Comparison of ENCODE assay signal across 30 mouse cellular contexts in the genomic region with DNA sequence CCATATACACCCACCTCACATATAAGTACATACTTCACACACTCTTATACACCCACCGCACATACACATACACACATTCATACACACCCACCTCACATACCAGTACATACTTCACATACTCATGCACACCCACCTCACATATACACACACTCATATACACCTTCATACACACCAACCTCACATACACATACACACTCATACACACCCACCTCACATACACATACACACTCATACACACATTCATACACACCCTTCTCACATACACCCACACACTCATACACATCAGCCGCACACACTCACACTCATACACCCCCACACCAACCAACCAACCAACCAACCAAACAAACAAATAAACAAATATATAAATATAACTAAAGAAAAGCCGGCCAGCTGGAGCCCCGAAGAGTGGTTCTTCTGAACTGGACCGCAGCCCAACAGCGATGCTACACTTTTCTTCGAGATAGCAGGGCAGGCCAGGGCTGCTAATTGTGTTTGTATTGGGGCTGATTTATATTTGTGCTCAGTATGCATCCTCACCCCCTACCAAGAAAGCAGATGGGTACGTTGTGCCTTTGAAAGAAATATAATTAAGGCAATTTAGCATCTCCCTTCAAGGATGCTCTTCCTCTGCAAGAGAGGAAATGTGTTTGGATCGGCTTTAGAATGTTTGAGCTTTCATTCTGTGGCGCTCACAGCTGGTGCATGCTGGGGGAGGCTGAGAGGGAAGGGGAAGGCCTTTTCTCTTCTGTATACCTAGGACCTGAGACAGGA. TPM values are rescaled to one million over a fixed set of nuclear protein-coding genes. Genes with fewer than 3 reads are reported as not detected.
DNase-seq lines count a peak whose midpoint lies in the region; ATAC-seq and TF ChIP-seq lines count a peak whose summit lies in the region.
"Had no signal": no experiment of that assay in that cellular context is flagged by ENCODE, and none has a peak within 500 bp of the region (broad histone marks: within the 10 kb centered on the region; RNA-seq: fewer than 3 reads in every experiment).

No protein-coding gene starts in this region.

- H3K4me2 ChIP-seq in hindbrain, embryonic 13.5 days: no peak overlapping the region
- H3K4me2 ChIP-seq in hindbrain, embryonic 11.5 days (replicated peaks; ENCODE audit: low read depth, low read length): no peak overlapping the region
- no peak overlapping the region for H3K4me2 ChIP-seq in hindbrain, embryonic 16.5 days (ENCODE audit: low read length)
- H3K4me2 ChIP-seq: embryonic facial prominence, embryonic 13.5 days; heart, embryonic 15.5 days; liver, embryonic 12.5 days; midbrain, embryonic 13.5 days had no signal

- no peak for TF ChIP-seq CTCF in brain, embryonic 14.5 days (IDR thresholded peaks at IDR 0.05; ENCODE audit: borderline replicate concordance, extremely low read depth, insufficient read depth, insufficient read length)

- H3K9ac ChIP-seq in hindbrain, embryonic 13.5 days: no peak overlapping the region
- no peak overlapping the region for H3K9ac ChIP-seq in hindbrain, embryonic 11.5 days (ENCODE audit: low read depth, low read length)
- H3K9ac ChIP-seq in hindbrain, embryonic 16.5 days (ENCODE audit: low read depth, low read length): no peak overlapping the region
- H3K9ac ChIP-seq: embryonic facial prominence, embryonic 13.5 days; heart, embryonic 15.5 days; liver, embryonic 12.5 days; midbrain, embryonic 13.5 days had no signal

- peak overlapping the region; percentile 76 for H3K27ac ChIP-seq in hindbrain, embryonic 13.5 days
- no peak overlapping the region for H3K27ac ChIP-seq in hindbrain, embryonic 11.5 days (ENCODE audit: low read depth, low read length)
- H3K27ac ChIP-seq in hindbrain, embryonic 16.5 days (ENCODE audit: low read depth, low read length): 0 out of 2 replicates have a peak overlapping the region, but pooled peaks have one; percentile 29
- H3K27ac ChIP-seq: embryonic facial prominence, embryonic 13.5 days; heart, embryonic 10.5 days; heart, embryonic 15.5 days; liver, embryonic 12.5 days; macrophage; midbrain, embryonic 13.5 days had no signal

- no peak for DNase-seq in hindbrain, embryonic 11.5 days (ENCODE audit: low spot score)
- DNase-seq in R1 (ENCODE audit: low read depth, low spot score): peak; percentile 31
- DNase-seq in brain, embryonic 14.5 days (ENCODE audit: low read depth): peak; percentile 64
- no peak for DNase-seq in urinary bladder, postnatal 10 days (ENCODE audit: low spot score)
- DNase-seq in spleen, postnatal 4 days (ENCODE audit: low spot score in 2 of 2): no peak
- no peak for DNase-seq in retina, postnatal 1 day
- DNase-seq: adrenal gland, adult 8-10 months; cerebellum, adult 11 months; cerebellum, adult 9-10 months; cerebellum, postnatal 36 days; gastrocnemius, postnatal 25 days; heart, adult 11 months; kidney, adult 9 months; kidney, postnatal 10 days; layer of hippocampus, postnatal 36 days; left cerebral cortex, postnatal 4 days; lung, adult 18-20 months; right cerebral cortex, postnatal 25 days; spleen, adult 18-20 months had no signal

- WGBS in hindbrain, embryonic 13.5 days: 59% methylated on average over 10 of the region's 10 CpGs
- WGBS in hindbrain, embryonic 11.5 days: 76% methylated on average over 10 of the region's 10 CpGs
- WGBS in hindbrain, embryonic 16.5 days: 56% methylated on average over 10 of the region's 10 CpGs

- H3K27me3 ChIP-seq in hindbrain, embryonic 13.5 days: no peaks in the 10 kb centered on the region
- no peaks in the 10 kb centered on the region for H3K27me3 ChIP-seq in hindbrain, embryonic 11.5 days (ENCODE audit: control insufficient read depth, insufficient read depth, low read length)
- H3K27me3 ChIP-seq in hindbrain, embryonic 16.5 days (replicated peaks; ENCODE audit: control insufficient read depth, insufficient read depth, low read length): no peaks in the 10 kb centered on the region
- H3K27me3 ChIP-seq: CH12.LX; embryonic facial prominence, embryonic 13.5 days; heart, embryonic 15.5 days; liver, embryonic 12.5 days; midbrain, embryonic 13.5 days had no signal

- ATAC-seq in hindbrain, embryonic 13.5 days (ENCODE audit: low FRiP score): no peak
- ATAC-seq in hindbrain, embryonic 11.5 days (ENCODE audit: low FRiP score): no peak
- 0 out of 2 replicates have a peak, but pooled peaks have one; percentile 27 for ATAC-seq in hindbrain, embryonic 16.5 days
- ATAC-seq: intestine, postnatal 0 days; liver, embryonic 12.5 days; lung, postnatal 0 days; midbrain, embryonic 13.5 days had no signal

- TF ChIP-seq POLR2A in brain, embryonic 14.5 days (IDR thresholded peaks at IDR 0.05; ENCODE audit: borderline replicate concordance, extremely low read depth, insufficient read depth, insufficient read length, poor library complexity, severe bottlenecking): no peak

- H3K36me3 ChIP-seq in hindbrain, embryonic 13.5 days: no peaks in the 10 kb centered on the region
- H3K36me3 ChIP-seq in hindbrain, embryonic 11.5 days (ENCODE audit: control insufficient read depth, insufficient read depth, low read length): no peaks in the 10 kb centered on the region
- H3K36me3 ChIP-seq in hindbrain, embryonic 16.5 days (ENCODE audit: control insufficient read depth, insufficient read depth, low read length): no peaks in the 10 kb centered on the region
- H3K36me3 ChIP-seq: embryonic facial prominence, embryonic 13.5 days; heart, embryonic 10.5 days; heart, embryonic 15.5 days; liver, embryonic 12.5 days; midbrain, embryonic 13.5 days had no signal

- peaks cover 10% of the 10 kb centered on the region; the same call in 1 of the 2 replicates for H3K4me1 ChIP-seq in hindbrain, embryonic 13.5 days (replicated peaks)
- no peaks in the 10 kb centered on the region for H3K4me1 ChIP-seq in hindbrain, embryonic 11.5 days (replicated peaks; ENCODE audit: control insufficient read depth, insufficient read depth, low read length)
- no peaks in the 10 kb centered on the region for H3K4me1 ChIP-seq in hindbrain, embryonic 16.5 days (ENCODE audit: control insufficient read depth, insufficient read depth, low read depth, low read length)
- H3K4me1 ChIP-seq: liver, embryonic 12.5 days had no signal

- H3K4me3 ChIP-seq in hindbrain, embryonic 13.5 days: no peak overlapping the region
- no peak overlapping the region for H3K4me3 ChIP-seq in hindbrain, embryonic 11.5 days (ENCODE audit: low read depth, low read length)
- no peak overlapping the region for H3K4me3 ChIP-seq in hindbrain, embryonic 16.5 days (ENCODE audit: low read length)
- H3K4me3 ChIP-seq: embryonic facial prominence, embryonic 13.5 days; heart, embryonic 10.5 days; heart, embryonic 15.5 days; liver, embryonic 12.5 days; midbrain, embryonic 13.5 days had no signal

- no peaks in the 10 kb centered on the region for H3K9me3 ChIP-seq in hindbrain, embryonic 13.5 days
- H3K9me3 ChIP-seq in hindbrain, embryonic 11.5 days (ENCODE audit: control insufficient read depth, low read length): no peaks in the 10 kb centered on the region
- H3K9me3 ChIP-seq in hindbrain, embryonic 16.5 days (ENCODE audit: control insufficient read depth, low read length): no peaks in the 10 kb centered on the region
- H3K9me3 ChIP-seq: embryonic facial prominence, embryonic 13.5 days; heart, embryonic 10.5 days; heart, embryonic 15.5 days; liver, embryonic 12.5 days; midbrain, embryonic 13.5 days had no signal

RNA-seq across cellular contexts. Expression of a gene that starts 11.1 kb away (rescaled TPM):
- polyA plus RNA-seq in hindbrain, embryonic 13.5 days (2015; fragmentation: Nextera tagmentation; extraction: Ambion mirVana): 0.55 and 1.1 TPM in 2 replicates
- polyA plus RNA-seq in hindbrain, embryonic 11.5 days (2014; fragmentation: Nextera tagmentation; extraction: Ambion mirVana): 0.28 and 0.52 TPM in 2 replicates
- 0.15 and 0.45 TPM in 2 replicates for polyA plus RNA-seq in brain, embryonic 14.5 days (2012; rRNA removed)
- polyA plus RNA-seq in hindbrain, embryonic 16.5 days (2015; fragmentation: Nextera tagmentation; extraction: Ambion mirVana): 3.7 and 4.7 TPM in 2 replicates
- polyA plus RNA-seq: liver, embryonic 12.5 days; macrophage had no signal

RNA-seq across cellular contexts. Expression of a gene that starts 49.9 kb away (rescaled TPM):
- 0.09 and 0.10 TPM in 2 replicates for polyA plus RNA-seq in hindbrain, embryonic 13.5 days (2015; fragmentation: Nextera tagmentation; extraction: Ambion mirVana)
- polyA plus RNA-seq in hindbrain, embryonic 11.5 days (2014; fragmentation: Nextera tagmentation; extraction: Ambion mirVana): not detected in 2 replicates
- 0.16 and 0.18 TPM in 2 replicates for polyA plus RNA-seq in brain, embryonic 14.5 days (2012; rRNA removed)
- 0.11 and 0.43 TPM in 2 replicates for polyA plus RNA-seq in hindbrain, embryonic 16.5 days (2015; fragmentation: Nextera tagmentation; extraction: Ambion mirVana)
- polyA plus RNA-seq: liver, embryonic 12.5 days; macrophage had no signal

RNA-seq across cellular contexts. Expression of a gene that starts 57.4 kb away (rescaled TPM):
- 67.1 and 76.1 TPM in 2 replicates for polyA plus RNA-seq in hindbrain, embryonic 13.5 days (2015; fragmentation: Nextera tagmentation; extraction: Ambion mirVana)
- polyA plus RNA-seq in hindbrain, embryonic 11.5 days (2014; fragmentation: Nextera tagmentation; extraction: Ambion mirVana): 96.6 and 130 TPM in 2 replicates
- polyA plus RNA-seq in brain, embryonic 14.5 days (2012; rRNA removed): 12.8 and 15.0 TPM in 2 replicates
- 55.5 and 63.4 TPM in 2 replicates for polyA plus RNA-seq in hindbrain, embryonic 16.5 days (2015; fragmentation: Nextera tagmentation; extraction: Ambion mirVana)

Comparison
In these comparisons a context has a peak if more than half of its experiments do, and no peak if none do; other contexts are left out.
1. DNase-seq: peak in R1 (single experiment) and brain, embryonic 14.5 days (single experiment); none in hindbrain, embryonic 11.5 days (single experiment), urinary bladder, postnatal 10 days (single experiment), spleen, postnatal 4 days (0 of 2) and retina, postnatal 1 day (single experiment).